Mouse (Mus musculus) lung, embryonic 14.5 days (tissue): ENCODE measurements at regions not wholly inside any gene's neighbourhood (a gene's known extent, or its start where the extent isn't known, plus 50 kb on each side); places are given as distances from the start of the nearest gene placed in this dataset.

Source experiments
- ATAC-seq: fragments of 200-750 bp; cut with Nextera tagmentation; 2 replicates; pipeline ENCODE4 v1.8.0; 2017; ENCODE audit warnings: mild to moderate bottlenecking, moderate TSS enrichment, moderate library complexity; ENCODE audit not compliant: insufficient read depth
- DNase-seq: peaks from one replicate; pipeline ENCODE4 v3.0.0-alpha.2; 2015
- H3K27ac ChIP-seq: fragments of 300-500 bp; sonication (generic); 2 replicates; pipeline ENCODE4 v1.5.1; 2014; ENCODE audit warnings: low read depth, mild to moderate bottlenecking, moderate library complexity
- H3K27me3 ChIP-seq: fragments of 300-500 bp; sonication (generic); 2 replicates; pipeline ENCODE4 v1.6.1; 2014; ENCODE audit warnings: low read length, control low read depth; ENCODE audit not compliant: insufficient read depth
- H3K36me3 ChIP-seq: fragments of 300-500 bp; sonication (generic); 2 replicates; pipeline ENCODE4 v1.6.1; 2014; ENCODE audit warnings: control low read depth; ENCODE audit not compliant: insufficient read depth
- H3K4me1 ChIP-seq: fragments of 300-500 bp; sonication (generic); 2 replicates; pipeline ENCODE4 v1.6.1; 2014; ENCODE audit warnings: antibody characterized with exemption, control low read depth; ENCODE audit not compliant: insufficient read depth
- H3K4me2 ChIP-seq: fragments of 300-500 bp; sonication (generic); 2 replicates; pipeline ENCODE4 v1.6.1; 2014; ENCODE audit warnings: mild to moderate bottlenecking
- H3K4me3 ChIP-seq: fragments of 300-500 bp; sonication (generic); 2 replicates; pipeline ENCODE4 v1.5.1; 2014; ENCODE audit warnings: low read depth, low read length
- H3K9ac ChIP-seq: fragments of 300-500 bp; sonication (generic); 2 replicates; pipeline ENCODE4 v1.6.1; 2014
- H3K9me3 ChIP-seq: fragments of 300-500 bp; sonication (generic); 2 replicates; pipeline ENCODE4 v1.6.1; 2016; ENCODE audit warnings: low read depth, low read length, control low read depth
- CTCF ChIP-seq: IDR thresholded peaks from 2 replicates; pipeline ENCODE4 v1.5.1; 2016; ENCODE audit warnings: antibody characterized with exemption, low read depth
- WGBS: fragments of 180-500 bp; shearing (Covaris S2); extraction: QIAGEN DNeasy Blood & Tissue Kit; methylation state at CpG from one replicate; pipeline ENCODE4 v1.1.7; 2014; 5-methylcytosine and 5-hydroxymethylcytosine counted together

DNA sequence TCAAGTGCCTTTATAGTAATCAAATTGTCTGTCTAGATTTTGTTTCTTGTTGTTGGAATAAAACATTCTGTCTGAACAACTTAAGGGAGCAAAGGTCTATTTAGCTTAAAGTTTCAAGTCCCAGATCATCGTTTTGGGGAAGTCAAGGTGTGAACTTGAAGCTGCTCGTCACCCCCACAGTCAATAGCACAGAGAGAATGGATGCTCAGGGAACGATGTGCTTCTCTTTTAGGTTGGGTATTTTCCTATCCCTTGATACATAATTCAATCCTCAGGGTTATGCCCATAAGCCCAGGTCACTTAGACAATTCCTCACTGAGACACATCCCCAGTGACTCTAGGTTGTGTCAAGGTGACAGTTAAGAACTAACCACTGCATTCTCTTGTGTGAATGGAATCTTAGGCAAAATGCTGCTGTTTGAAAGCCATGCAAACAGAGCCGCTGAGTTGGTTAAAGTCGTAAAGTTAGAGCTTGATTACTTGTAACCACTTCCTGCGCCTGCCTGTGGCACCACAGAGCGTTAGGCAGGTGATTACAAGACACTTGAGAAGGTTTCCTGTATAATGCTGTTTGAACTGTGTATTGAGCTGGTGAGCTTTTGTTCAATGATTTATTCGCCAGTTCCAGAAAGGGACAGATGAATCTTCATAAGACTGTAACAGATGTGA is 170.2 kb downstream of the Btg1 start:
- 59% methylated on average over 8 of the region's 8 CpGs for WGBS
- no peak for DNase-seq

DNA sequence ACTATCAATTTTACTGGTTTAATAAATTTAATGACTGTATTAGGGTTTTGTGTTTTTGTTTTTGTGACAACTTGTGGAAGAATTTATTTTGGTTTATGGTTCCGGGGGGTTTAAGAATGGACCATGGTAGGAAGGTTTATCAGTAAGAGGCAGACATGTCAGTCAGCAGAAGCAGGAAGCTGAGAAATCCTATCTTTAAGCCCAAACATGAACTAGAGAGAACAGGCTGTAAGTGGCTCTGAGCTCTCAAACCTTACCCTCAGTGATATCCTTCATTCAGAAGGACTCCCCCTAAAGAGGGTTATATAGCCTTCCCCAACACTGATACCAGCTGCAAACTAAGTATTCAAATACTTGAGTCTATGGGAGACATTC is 170.8 kb downstream of the Btg1 start:
- Histone ChIP-seq H3K4me1 (no peaks in the 10 kb centered on the region), H3K36me3 (no peaks in the 10 kb centered on the region), H3K27me3 (no peaks in the 10 kb centered on the region), H3K27ac (no peak overlapping the region), H3K9ac (no peak overlapping the region), H3K9me3 (no peaks in the 10 kb centered on the region), H3K4me3 (no peak overlapping the region), H3K4me2 (no peak overlapping the region)
- 71% methylated on average over 1 of the region's 1 CpGs for WGBS
- no peak for TF ChIP-seq CTCF
- ATAC-seq (no peak), DNase-seq (no peak)

More for the DNA sequence above, 170.2 kb downstream of the Btg1 start:
- Histone ChIP-seq H3K9me3 (no peaks in the 10 kb centered on the region), H3K4me2 (no peak overlapping the region), H3K4me3 (no peak overlapping the region), H3K9ac (no peak overlapping the region), H3K27ac (no peak overlapping the region), H3K27me3 (no peaks in the 10 kb centered on the region), H3K36me3 (no peaks in the 10 kb centered on the region), H3K4me1 (no peaks in the 10 kb centered on the region)
- TF ChIP-seq CTCF: no peak
- ATAC-seq: no peak

DNA sequence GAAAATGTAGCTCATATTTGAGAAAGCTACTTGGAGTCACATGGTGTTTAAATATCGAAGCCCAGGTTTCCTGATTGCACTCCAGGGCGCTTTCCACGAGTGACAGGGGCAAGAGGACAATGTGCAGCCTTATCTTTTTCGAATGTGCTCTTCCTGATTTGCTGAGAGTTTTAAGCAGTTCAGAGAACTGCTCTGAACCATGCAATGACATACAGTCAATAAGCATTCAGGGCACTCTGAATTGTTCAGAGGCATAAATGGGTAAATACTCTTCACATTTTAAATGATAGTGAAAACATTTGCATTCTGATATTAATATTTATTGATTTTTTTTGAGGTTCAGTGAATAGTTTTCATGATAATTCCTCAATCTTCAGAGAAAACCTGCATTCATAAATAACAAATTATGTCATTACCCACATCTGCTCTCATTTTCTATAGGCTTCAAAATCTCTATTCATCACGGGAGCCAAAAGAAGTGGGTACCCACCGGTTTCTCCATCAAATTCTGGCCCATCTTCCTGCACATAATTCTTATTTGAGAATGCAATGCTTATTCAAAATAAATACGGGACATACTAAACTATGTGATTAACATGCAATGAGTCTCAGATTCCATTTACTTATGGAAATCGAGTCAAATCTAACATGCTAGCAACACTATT is 171.7 kb downstream of the Btg1 start:
- Histone ChIP-seq H3K4me3 (no peak overlapping the region), H3K27me3 (no peaks in the 10 kb centered on the region), H3K9ac (no peak overlapping the region), H3K27ac (no peak overlapping the region), H3K4me1 (no peaks in the 10 kb centered on the region), H3K4me2 (no peak overlapping the region), H3K36me3 (no peaks in the 10 kb centered on the region), H3K9me3 (no peaks in the 10 kb centered on the region)
- ATAC-seq: no peak
- WGBS: 68% methylated on average over 8 of the region's 8 CpGs
- no peak for TF ChIP-seq CTCF
- DNase-seq: no peak

DNA sequence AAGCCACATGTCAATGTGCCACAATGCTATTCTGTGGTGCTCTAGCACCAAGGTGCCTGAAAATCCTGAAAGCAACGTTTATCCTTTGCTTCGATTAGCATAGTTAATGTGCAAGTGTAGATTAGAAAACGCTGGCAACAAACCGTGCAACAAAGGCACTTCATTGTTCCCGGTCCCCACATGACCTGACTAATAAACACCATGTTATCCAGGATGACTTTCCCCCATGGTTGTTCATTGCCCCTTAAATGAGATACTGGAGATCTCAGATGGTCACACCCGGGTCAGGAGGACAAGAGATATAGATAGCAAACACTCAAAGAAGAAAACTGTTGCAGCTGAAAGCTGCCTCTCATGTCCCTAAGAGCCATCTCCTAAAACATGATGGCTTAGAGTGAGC is 180.3 kb downstream of the Btg1 start:
- 80% methylated on average over 6 of the region's 6 CpGs for WGBS
- H3K27ac ChIP-seq: no peak overlapping the region
- no peaks in the 10 kb centered on the region for H3K36me3 ChIP-seq
- no peak for TF ChIP-seq CTCF
- H3K4me2 ChIP-seq: no peak overlapping the region
- no peaks in the 10 kb centered on the region for H3K9me3 ChIP-seq
- no peaks in the 10 kb centered on the region for H3K4me1 ChIP-seq
- DNase-seq: no peak
- no peak for ATAC-seq
- H3K4me3 ChIP-seq: no peak overlapping the region
- no peak overlapping the region for H3K9ac ChIP-seq
- H3K27me3 ChIP-seq: no peaks in the 10 kb centered on the region

DNA sequence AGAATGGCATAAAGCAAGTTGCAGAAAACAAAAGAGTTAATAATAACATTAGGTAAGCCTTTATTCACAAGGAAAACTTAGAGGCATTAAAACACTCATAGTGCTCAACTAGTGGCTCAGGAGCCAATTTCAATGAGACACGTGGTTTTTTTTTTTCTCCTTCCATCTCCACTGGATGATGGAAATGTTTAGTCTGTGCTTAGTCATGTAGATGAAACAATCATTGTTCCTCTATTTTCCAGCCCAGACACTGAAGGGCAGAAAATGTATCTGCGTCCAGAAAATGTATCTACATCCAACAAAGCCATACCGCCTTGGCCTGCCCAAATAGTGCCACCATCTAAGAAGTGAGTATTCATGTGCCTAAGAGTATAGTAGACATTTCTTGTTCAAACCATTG is 184.0 kb downstream of the Btg1 start:
- Histone ChIP-seq H3K9me3 (no peaks in the 10 kb centered on the region), H3K4me2 (no peak overlapping the region), H3K27ac (no peak overlapping the region), H3K27me3 (no peaks in the 10 kb centered on the region), H3K9ac (no peak overlapping the region), H3K4me1 (no peaks in the 10 kb centered on the region), H3K36me3 (no peaks in the 10 kb centered on the region), H3K4me3 (no peak overlapping the region)
- ATAC-seq: no peak
- no peak for DNase-seq
- 84% methylated on average over 3 of the region's 3 CpGs for WGBS
- no peak for TF ChIP-seq CTCF

DNA sequence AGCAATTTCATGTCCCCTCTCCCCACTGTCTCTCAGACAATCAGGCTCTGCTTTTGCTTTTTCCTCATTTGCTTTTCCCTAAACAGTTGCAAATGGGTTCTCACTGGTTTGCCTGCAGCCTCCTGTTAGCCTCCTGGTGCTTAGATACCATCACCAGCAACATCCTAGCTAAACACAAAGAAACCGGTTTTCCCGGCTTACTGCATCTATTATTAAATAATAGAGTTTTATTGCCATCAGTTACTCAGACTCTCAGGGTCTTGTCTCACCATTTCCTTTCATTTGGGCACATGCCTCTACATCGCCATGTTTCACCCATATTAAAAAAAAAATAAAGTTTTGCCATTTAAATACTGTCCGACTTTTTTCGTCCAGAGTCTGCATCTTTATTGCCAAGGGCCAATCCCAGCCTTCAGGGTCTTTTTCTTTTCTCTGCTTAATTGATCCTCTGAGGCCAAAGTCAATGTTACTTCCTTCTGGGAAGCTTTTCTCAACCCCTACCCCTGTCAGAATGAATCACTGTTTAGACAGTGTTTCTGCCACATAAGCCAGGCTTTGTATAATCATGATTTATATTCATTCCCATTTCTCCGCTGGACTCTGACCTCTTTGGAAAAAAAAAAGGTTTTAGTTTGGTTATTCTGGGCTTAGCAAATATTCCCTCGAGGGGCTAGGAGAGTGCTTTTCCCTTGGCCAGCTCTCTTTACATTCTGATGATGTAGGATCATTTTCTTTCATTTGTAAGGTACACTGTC is 187.4 kb downstream of the Btg1 start:
- Histone ChIP-seq H3K9me3 (no peaks in the 10 kb centered on the region), H3K4me2 (no peak overlapping the region), H3K9ac (no peak overlapping the region), H3K4me3 (no peak overlapping the region), H3K4me1 (no peaks in the 10 kb centered on the region), H3K27ac (no peak overlapping the region), H3K36me3 (no peaks in the 10 kb centered on the region), H3K27me3 (no peaks in the 10 kb centered on the region)
- DNase-seq (peak; percentile 22), ATAC-seq (no peak)
- TF ChIP-seq CTCF: no peak
- 48% methylated on average over 7 of the region's 7 CpGs for WGBS

DNA sequence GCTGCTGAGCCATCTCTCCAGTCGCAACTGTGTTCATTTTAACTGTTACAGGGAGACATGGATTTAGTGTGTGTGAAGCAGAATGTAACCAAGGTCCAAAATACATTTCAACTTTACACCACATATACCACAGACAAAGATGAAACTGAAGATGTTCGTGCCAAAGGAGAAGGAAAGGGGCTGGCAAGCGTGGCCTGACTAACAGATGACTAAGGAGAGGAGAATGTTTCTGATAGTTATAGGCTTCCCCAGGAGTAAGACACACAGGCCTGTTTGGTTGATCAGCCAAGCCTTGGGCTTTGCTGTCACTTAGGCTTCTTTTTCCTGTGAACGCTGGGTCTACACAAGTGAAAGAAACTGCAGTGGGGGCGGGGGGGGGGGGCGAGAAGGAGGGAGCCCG is 189.8 kb downstream of the Btg1 start:
- Histone ChIP-seq H3K36me3 (no peaks in the 10 kb centered on the region), H3K9me3 (no peaks in the 10 kb centered on the region), H3K27ac (no peak overlapping the region), H3K4me1 (no peaks in the 10 kb centered on the region), H3K27me3 (no peaks in the 10 kb centered on the region), H3K9ac (no peak overlapping the region), H3K4me2 (no peak overlapping the region), H3K4me3 (no peak overlapping the region)
- DNase-seq (no peak), ATAC-seq (no peak)
- TF ChIP-seq CTCF: no peak
- 38% methylated on average over 7 of the region's 7 CpGs for WGBS
